In genomic region chr14:118709736-118710135, GRCm38 (mm10) we compare ENCODE assay signal across 8 mouse cellular contexts. TPM values are rescaled to one million over a fixed set of nuclear protein-coding genes. Genes with fewer than 3 reads are reported as not detected.
DNase-seq lines count a peak whose midpoint lies in the region; ATAC-seq lines count a peak whose summit lies in the region.

No protein-coding gene starts in this region.

- intact Hi-C loops in left cerebral cortex, postnatal 25 days (cut with DNase I), result loop anchor here (5.0 kb wide), 2 partner anchors 43 to 92 kb away; no protein-coding TSS in a partner anchor

- no peak overlapping the region for H3K4me3 ChIP-seq in intestine, embryonic 16.5 days (ENCODE audit: low read length)

- peak; percentile 76 for ATAC-seq in common myeloid progenitor, adult 5-6 weeks (replicated peaks; ENCODE audit: low read depth, poor library complexity, severe bottlenecking)
- ATAC-seq in intestine, embryonic 16.5 days, result peak; percentile 58

- no peak overlapping the region for H3K9ac ChIP-seq in intestine, embryonic 16.5 days (ENCODE audit: low read depth, low read length)

- H3K4me1 ChIP-seq in intestine, embryonic 16.5 days (ENCODE audit: control insufficient read depth, insufficient read depth, low read length), result peaks cover 13% of the 10 kb centered on the region

- no peaks in the 10 kb centered on the region for H3K36me3 ChIP-seq in intestine, embryonic 16.5 days (ENCODE audit: control insufficient read depth, insufficient read depth, low read length)

- no peaks in the 10 kb centered on the region for H3K9me3 ChIP-seq in intestine, embryonic 16.5 days (ENCODE audit: control insufficient read depth, low read length)

- 34% methylated on average over 11 of the region's 11 CpGs for WGBS in intestine, embryonic 16.5 days

- peak; percentile 95 for DNase-seq in adipocyte (ENCODE audit: low spot score)
- peak; percentile 82 for DNase-seq in gastrocnemius, postnatal 25 days
- DNase-seq in left cerebral cortex, postnatal 25 days (ENCODE audit: low spot score in 2 of 2), result peak; percentile 87 to 96
- DNase-seq in mesoderm, embryonic 11.5 days (ENCODE audit: low read depth, low spot score), result peak; percentile 71
- DNase-seq in right cerebral cortex, postnatal 4 days, result peak; percentile 67
- DNase-seq in natural killer cell, adult 2 months (ENCODE audit: low spot score in 2 of 2), result no peak

- no peak overlapping the region for H3K27ac ChIP-seq in intestine, embryonic 16.5 days (ENCODE audit: low read length)

- H3K27me3 ChIP-seq in intestine, embryonic 16.5 days (replicated peaks; ENCODE audit: control insufficient read depth, insufficient read depth, low read length), result peaks cover 14% of the 10 kb centered on the region

- H3K4me2 ChIP-seq in intestine, embryonic 16.5 days (ENCODE audit: low read depth, low read length), result no peak overlapping the region; the same call in 1 of the 2 replicates

RNA-seq across cellular contexts. Expression of gene Abcc4, which starts 3.7 kb away (rescaled TPM):
- 15.0 and 17.6 TPM in 2 replicates for total RNA-seq in common myeloid progenitor, adult 5-6 weeks (2017)
- total RNA-seq in gastrocnemius, postnatal 25 days (2021), result 10 to 100 TPM in 1 of 2 experiments, 1 to 10 TPM in 1; 9.0 to 10.7 TPM
- polyA plus RNA-seq in intestine, embryonic 16.5 days (2015; fragmentation: Nextera tagmentation; extraction: Ambion mirVana), result 1.8 and 2.0 TPM in 2 replicates
- total RNA-seq in left cerebral cortex, postnatal 25 days (2021), result 10 to 100 TPM in 1 of 2 experiments, 1 to 10 TPM in 1; 7.5 to 10.2 TPM

Comparison
In these comparisons a context has a peak if more than half of its experiments do, and no peak if none do; other contexts are left out.
1. DNase-seq: peak in adipocyte (single experiment), gastrocnemius, postnatal 25 days (single experiment), left cerebral cortex, postnatal 25 days (2 of 2), mesoderm, embryonic 11.5 days (single experiment) and right cerebral cortex, postnatal 4 days (single experiment); none in natural killer cell, adult 2 months (0 of 2).